Mouse (Mus musculus): ENCODE data around the gene Crtac1. TPM values are rescaled to one million over a fixed set of nuclear protein-coding genes. Genes with fewer than 3 reads are reported as not detected.
A peak's percentile ranks its signal among the peaks of the same experiment; 100 is the strongest.

Gene Crtac1
- polyA plus RNA-seq, 1 experiment from 2014 or later: 0.44 TPM

GRCm38 (mm10) chr19:42443887-42444409 is 12.4 kb upstream of the Crtac1 start:
- ATAC-seq: no peak
- peak; percentile 36 for DNase-seq (ENCODE audit: low spot score)
- 7% methylated on average over 3 of the region's 3 CpGs for WGBS

GRCm38 (mm10) chr19:42443266-42443665 is 11.7 kb upstream of the Crtac1 start:
- no peak overlapping the region for H3K27ac ChIP-seq (ENCODE audit: low read length)
- H3K4me3 ChIP-seq (ENCODE audit: low read depth, low read length): no peak overlapping the region
- 0 out of 2 replicates have a peak, but pooled peaks cover 6% of the 10 kb centered on the region for H3K27me3 ChIP-seq (replicated peaks; ENCODE audit: insufficient read depth, low read length)
- H3K9me3 ChIP-seq (ENCODE audit: low read length): no peaks in the 10 kb centered on the region
- no peak overlapping the region for H3K4me2 ChIP-seq (replicated peaks; ENCODE audit: low read depth, low read length)
- WGBS: 80% methylated on average over 4 of the region's 4 CpGs
- H3K36me3 ChIP-seq (ENCODE audit: insufficient read depth, low read length): no peaks in the 10 kb centered on the region
- ATAC-seq (no peak), DNase-seq (ENCODE audit: low spot score) (no peak)
- no peaks in the 10 kb centered on the region for H3K4me1 ChIP-seq (ENCODE audit: insufficient read depth, low read depth, low read length)
- no peak overlapping the region for H3K9ac ChIP-seq (replicated peaks; ENCODE audit: low read depth)
- TF ChIP-seq EP300 (IDR thresholded peaks at IDR 0.05): no peak
- no peak for TF ChIP-seq CTCF (IDR thresholded peaks at IDR 0.05)

More at GRCm38 (mm10) chr19:42443887-42444409, 12.4 kb upstream of the Crtac1 start:
- Histone ChIP-seq H3K27ac (ENCODE audit: low read length) (no peak overlapping the region), H3K36me3 (ENCODE audit: insufficient read depth, low read length) (no peaks in the 10 kb centered on the region), H3K9me3 (ENCODE audit: low read length) (no peaks in the 10 kb centered on the region), H3K4me3 (ENCODE audit: low read depth, low read length) (no peak overlapping the region), H3K27me3 (replicated peaks; ENCODE audit: insufficient read depth, low read length) (0 out of 2 replicates have a peak, but pooled peaks cover 6% of the 10 kb centered on the region), H3K4me2 (replicated peaks; ENCODE audit: low read depth, low read length) (no peak overlapping the region), H3K4me1 (ENCODE audit: insufficient read depth, low read depth, low read length) (no peaks in the 10 kb centered on the region), H3K9ac (replicated peaks; ENCODE audit: low read depth) (no peak overlapping the region)
- no peak for TF ChIP-seq EP300 (IDR thresholded peaks at IDR 0.05)
- TF ChIP-seq CTCF (IDR thresholded peaks at IDR 0.05): peak; percentile 80

- DNase-seq (ENCODE audit: low spot score) (no peak), ATAC-seq (no peak)
- no peak for TF ChIP-seq CTCF (IDR thresholded peaks at IDR 0.05)
- no peak for TF ChIP-seq EP300 (IDR thresholded peaks at IDR 0.05)
- Histone ChIP-seq H3K9me3 (ENCODE audit: low read length) (no peaks in the 10 kb centered on the region), H3K4me3 (ENCODE audit: low read depth, low read length) (no peak overlapping the region), H3K27me3 (replicated peaks; ENCODE audit: insufficient read depth, low read length) (0 out of 2 replicates have a peak, but pooled peaks cover 6% of the 10 kb centered on the region), H3K27ac (ENCODE audit: low read length) (no peak overlapping the region), H3K36me3 (ENCODE audit: insufficient read depth, low read length) (no peaks in the 10 kb centered on the region), H3K4me2 (replicated peaks; ENCODE audit: low read depth, low read length) (no peak overlapping the region), H3K4me1 (ENCODE audit: insufficient read depth, low read depth, low read length) (no peaks in the 10 kb centered on the region), H3K9ac (replicated peaks; ENCODE audit: low read depth) (no peak overlapping the region)
- 36% methylated on average over 8 of the region's 8 CpGs for WGBS
These were observed 10.9 kb upstream of the Crtac1 start for GRCm38 (mm10) chr19:42442246-42443197.

GRCm38 (mm10) chr19:42440089-42440488 is 8.5 kb upstream of the Crtac1 start:
- H3K4me3 ChIP-seq (ENCODE audit: low read depth, low read length): no peak overlapping the region
- TF ChIP-seq CTCF (IDR thresholded peaks at IDR 0.05): 0 out of 2 replicates have a peak, but pooled peaks have one; percentile 15
- no peak for TF ChIP-seq EP300 (IDR thresholded peaks at IDR 0.05)
- WGBS: 21% methylated on average over 3 of the region's 3 CpGs
- H3K4me2 ChIP-seq (replicated peaks; ENCODE audit: low read depth, low read length): no peak overlapping the region
- H3K4me1 ChIP-seq (ENCODE audit: insufficient read depth, low read depth, low read length): no peaks in the 10 kb centered on the region
- H3K9ac ChIP-seq (replicated peaks; ENCODE audit: low read depth): no peak overlapping the region
- DNase-seq (ENCODE audit: low spot score) (no peak), ATAC-seq (no peak)
- no peak overlapping the region for H3K27ac ChIP-seq (ENCODE audit: low read length)
- H3K9me3 ChIP-seq (ENCODE audit: low read length): no peaks in the 10 kb centered on the region
- H3K36me3 ChIP-seq (ENCODE audit: insufficient read depth, low read length): no peaks in the 10 kb centered on the region
- H3K27me3 ChIP-seq (replicated peaks; ENCODE audit: insufficient read depth, low read length): 0 out of 2 replicates have a peak, but pooled peaks cover 6% of the 10 kb centered on the region

- Histone ChIP-seq H3K9me3 (ENCODE audit: low read length) (no peaks in the 10 kb centered on the region), H3K4me2 (replicated peaks; ENCODE audit: low read depth, low read length) (no peak overlapping the region), H3K27ac (ENCODE audit: low read length) (no peak overlapping the region), H3K36me3 (ENCODE audit: insufficient read depth, low read length) (no peaks in the 10 kb centered on the region), H3K4me1 (ENCODE audit: insufficient read depth, low read depth, low read length) (no peaks in the 10 kb centered on the region), H3K27me3 (replicated peaks; ENCODE audit: insufficient read depth, low read length) (0 out of 2 replicates have a peak, but pooled peaks cover 6% of the 10 kb centered on the region), H3K4me3 (ENCODE audit: low read depth, low read length) (no peak overlapping the region), H3K9ac (replicated peaks; ENCODE audit: low read depth) (no peak overlapping the region)
- TF ChIP-seq CTCF (IDR thresholded peaks at IDR 0.05) (peak; percentile 40), EP300 (IDR thresholded peaks at IDR 0.05) (no peak)
- 69% methylated on average over 9 of the region's 9 CpGs for WGBS
- no peak for DNase-seq (ENCODE audit: low spot score)
- no peak for ATAC-seq
These were observed 7.8 kb upstream of the Crtac1 start for GRCm38 (mm10) chr19:42439353-42439752.

- peaks cover 33% of the 10 kb centered on the region for H3K27me3 ChIP-seq (replicated peaks; ENCODE audit: insufficient read depth, low read length)
- TF ChIP-seq EP300 (IDR thresholded peaks at IDR 0.05) (no peak), CTCF (IDR thresholded peaks at IDR 0.05) (no peak)
- no peak overlapping the region for H3K27ac ChIP-seq (ENCODE audit: low read length)
- H3K9ac ChIP-seq (replicated peaks; ENCODE audit: low read depth): no peak overlapping the region
- no peak overlapping the region for H3K4me2 ChIP-seq (replicated peaks; ENCODE audit: low read depth, low read length)
- H3K4me3 ChIP-seq (ENCODE audit: low read depth, low read length): no peak overlapping the region
- peaks cover 3% of the 10 kb centered on the region; the same call in 1 of the 2 replicates for H3K4me1 ChIP-seq (ENCODE audit: insufficient read depth, low read depth, low read length)
- no peaks in the 10 kb centered on the region for H3K36me3 ChIP-seq (ENCODE audit: insufficient read depth, low read length)
- no peak for ATAC-seq
- WGBS: 49% methylated on average over 4 of the region's 4 CpGs
- H3K9me3 ChIP-seq (ENCODE audit: low read length): no peaks in the 10 kb centered on the region
- DNase-seq (ENCODE audit: low spot score): no peak
These were observed 4.0 kb upstream of the Crtac1 start for GRCm38 (mm10) chr19:42435621-42436020.
